8 mouse cellular contexts compared by ENCODE assay signal in the genomic region with DNA sequence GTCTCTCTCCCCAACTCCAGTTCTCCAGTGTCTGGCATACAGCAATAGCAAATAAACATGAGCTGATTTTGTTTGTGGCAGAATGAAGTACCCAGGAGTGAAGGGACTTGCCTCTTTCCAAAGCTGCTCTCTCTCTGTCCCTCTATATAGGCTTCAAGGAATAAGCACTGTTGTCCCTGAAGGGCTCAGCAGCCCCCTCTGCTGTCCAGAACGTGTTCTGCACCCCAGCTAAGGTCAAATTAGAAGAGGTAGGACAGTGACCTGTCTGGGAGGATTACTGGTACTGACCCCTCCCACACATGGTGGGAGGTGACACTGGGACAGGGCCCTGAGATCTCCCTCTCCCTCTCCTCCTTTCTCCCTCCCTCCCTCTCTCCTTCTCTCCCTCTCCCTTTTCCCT.
DNase-seq lines count a peak whose midpoint lies in the region; ATAC-seq lines count a peak whose summit lies in the region.

No protein-coding gene starts in this region.

- DNase-seq in midbrain, embryonic 11.5 days (ENCODE audit: low spot score, missing footprints), result peak; percentile 98
- peak; percentile 65 for DNase-seq in adrenal gland, postnatal 25 days
- DNase-seq in natural killer cell, adult 2 months (ENCODE audit: low spot score in 2 of 2), result peak; percentile 16 to 20
- DNase-seq in urinary bladder, adult 2 months (ENCODE audit: low spot score), result peak; percentile 44

- ATAC-seq in midbrain, embryonic 11.5 days (ENCODE audit: low FRiP score), result no peak
- no peak for ATAC-seq in midbrain, embryonic 16.5 days
- ATAC-seq in embryonic facial prominence, embryonic 15.5 days (ENCODE audit: insufficient number of reproducible peaks, low FRiP score, low TSS enrichment, low read depth), result no peak
- ATAC-seq in hematopoietic stem cell, adult 5-6 weeks (replicated peaks in 1 of 2; ENCODE audit: insufficient read depth in 1 of 2, low FRiP score in 2 of 2, low TSS enrichment in 1 of 2, low read depth in 1 of 2, poor library complexity in 2 of 2, severe bottlenecking in 2 of 2), result peak; percentile 69 to 81; a peak in 3 of 4 replicates
- ATAC-seq in limb, embryonic 12.5 days (ENCODE audit: insufficient number of reproducible peaks, insufficient read depth, low FRiP score, low TSS enrichment, low read depth), result peak; percentile 20; the same call in 1 of the 2 replicates

- H3K9me3 ChIP-seq in midbrain, embryonic 11.5 days (ENCODE audit: control insufficient read depth, low read length), result no peaks in the 10 kb centered on the region
- no peaks in the 10 kb centered on the region for H3K9me3 ChIP-seq in midbrain, embryonic 16.5 days (replicated peaks; ENCODE audit: control insufficient read depth, low read length, poor library complexity, severe bottlenecking)
- H3K9me3 ChIP-seq in embryonic facial prominence, embryonic 15.5 days (replicated peaks), result no peaks in the 10 kb centered on the region
- H3K9me3 ChIP-seq in limb, embryonic 12.5 days, result no peaks in the 10 kb centered on the region

- H3K27me3 ChIP-seq in midbrain, embryonic 11.5 days (ENCODE audit: control insufficient read depth, insufficient read depth, low read length), result peaks cover 13% of the 10 kb centered on the region
- H3K27me3 ChIP-seq in midbrain, embryonic 16.5 days (ENCODE audit: control insufficient read depth, insufficient read depth, low read depth, low read length), result peaks cover 9% of the 10 kb centered on the region
- no peaks in the 10 kb centered on the region for H3K27me3 ChIP-seq in embryonic facial prominence, embryonic 15.5 days
- peaks cover 12% of the 10 kb centered on the region; the same call in 1 of the 2 replicates for H3K27me3 ChIP-seq in limb, embryonic 12.5 days

- no peak overlapping the region for H3K4me2 ChIP-seq in midbrain, embryonic 11.5 days
- H3K4me2 ChIP-seq in midbrain, embryonic 16.5 days (ENCODE audit: low read length), result no peak overlapping the region
- 0 out of 2 replicates have a peak overlapping the region, but pooled peaks have one; percentile 28 for H3K4me2 ChIP-seq in embryonic facial prominence, embryonic 15.5 days (replicated peaks)
- no peak overlapping the region for H3K4me2 ChIP-seq in limb, embryonic 12.5 days

- 0% methylated on average over 1 of the region's 1 CpGs for WGBS in midbrain, embryonic 11.5 days
- WGBS in midbrain, embryonic 16.5 days, result 0% methylated on average over 1 of the region's 1 CpGs
- WGBS in embryonic facial prominence, embryonic 15.5 days, result 0% methylated on average over 1 of the region's 1 CpGs
- 6% methylated on average over 1 of the region's 1 CpGs for WGBS in limb, embryonic 12.5 days

- peaks cover 4% of the 10 kb centered on the region for H3K4me1 ChIP-seq in midbrain, embryonic 11.5 days (ENCODE audit: control insufficient read depth, insufficient read depth, low read length)
- peaks cover 12% of the 10 kb centered on the region for H3K4me1 ChIP-seq in midbrain, embryonic 16.5 days (ENCODE audit: control insufficient read depth, insufficient read depth, low read length)
- H3K4me1 ChIP-seq in embryonic facial prominence, embryonic 15.5 days, result peaks cover 35% of the 10 kb centered on the region
- peaks cover 29% of the 10 kb centered on the region for H3K4me1 ChIP-seq in limb, embryonic 12.5 days (replicated peaks)

- H3K9ac ChIP-seq in midbrain, embryonic 11.5 days (ENCODE audit: low read length), result no peak overlapping the region
- no peak overlapping the region for H3K9ac ChIP-seq in midbrain, embryonic 16.5 days (ENCODE audit: low read depth, low read length)
- H3K9ac ChIP-seq in embryonic facial prominence, embryonic 15.5 days, result no peak overlapping the region
- H3K9ac ChIP-seq in limb, embryonic 12.5 days (replicated peaks), result no peak overlapping the region

- H3K36me3 ChIP-seq in midbrain, embryonic 11.5 days (ENCODE audit: control insufficient read depth, insufficient read depth, low read length), result no peaks in the 10 kb centered on the region
- no peaks in the 10 kb centered on the region for H3K36me3 ChIP-seq in midbrain, embryonic 16.5 days (ENCODE audit: control insufficient read depth, insufficient read depth, low read length)
- H3K36me3 ChIP-seq in embryonic facial prominence, embryonic 15.5 days, result no peaks in the 10 kb centered on the region
- no peaks in the 10 kb centered on the region for H3K36me3 ChIP-seq in limb, embryonic 12.5 days

- no peak overlapping the region for H3K4me3 ChIP-seq in midbrain, embryonic 11.5 days (ENCODE audit: low read depth, low read length)
- no peak overlapping the region for H3K4me3 ChIP-seq in midbrain, embryonic 16.5 days (ENCODE audit: low read depth, low read length)
- no peak overlapping the region for H3K4me3 ChIP-seq in embryonic facial prominence, embryonic 15.5 days (replicated peaks)
- no peak overlapping the region for H3K4me3 ChIP-seq in limb, embryonic 12.5 days (replicated peaks)

- no peak overlapping the region for H3K27ac ChIP-seq in midbrain, embryonic 11.5 days (ENCODE audit: low read depth, low read length)
- H3K27ac ChIP-seq in midbrain, embryonic 16.5 days (ENCODE audit: low read length), result no peak overlapping the region
- H3K27ac ChIP-seq in embryonic facial prominence, embryonic 15.5 days (replicated peaks), result peak overlapping the region; percentile 68; the same call in 1 of the 2 replicates
- no peak overlapping the region for H3K27ac ChIP-seq in limb, embryonic 12.5 days

Comparison
In these comparisons a context has a peak if more than half of its experiments do, and no peak if none do; other contexts are left out.
1. ATAC-seq: peak in hematopoietic stem cell, adult 5-6 weeks (2 of 2) and limb, embryonic 12.5 days (single experiment); none in midbrain, embryonic 11.5 days (single experiment), midbrain, embryonic 16.5 days (single experiment) and embryonic facial prominence, embryonic 15.5 days (single experiment).
2. DNase-seq: peak in every context shown above with its lines; median percentile 98 in midbrain, embryonic 11.5 days; 65 in adrenal gland, postnatal 25 days; 44 in urinary bladder, adult 2 months; 18 in natural killer cell, adult 2 months.